Mouse (Mus musculus) gastrocnemius, postnatal 25 days (tissue): ENCODE measurements around the gene Smim27. TPM values are rescaled to one million over a fixed set of nuclear protein-coding genes. Genes with fewer than 3 reads are reported as not detected.

Experiments
- total RNA-seq, 2 experiments: library from RNA; stranded (reverse); gene quantifications; 1 replicate in 1 of 2; 2 replicates in 1 of 2; pipeline ENCODE4 v1.2.3; 2021

The Smim27 gene
- total RNA-seq, 2 experiments from 2014 or later = 42.3 to 45.2 TPM

Other genes with a start within 250 kb of the Smim27 start
- gene Aco1, start 126.5 kb upstream of the Smim27 start, total RNA-seq = 10 to 100 TPM; 16.1 to 21.7 TPM
- 1 to 10 TPM; 2.1 to 3.5 TPM for gene Ddx58, start 29.8 kb upstream of the Smim27 start, total RNA-seq
- 1 to 10 TPM; 7.0 to 7.4 TPM for gene Topors, start 271 bp downstream of the Smim27 start, total RNA-seq
- 100 to 1,000 TPM; 276 to 279 TPM for gene Ndufb6, start 9.8 kb downstream of the Smim27 start, total RNA-seq
- gene Tmem215, start 202.6 kb downstream of the Smim27 start, total RNA-seq = not detected